Mouse (Mus musculus) thymus, adult 18-20 months (tissue): Measurements from ENCODE around the gene Dnaic2.

Experiments used
- DNase-seq, 2 experiments: peaks; one replicate each; pipeline ENCODE4 v3.0.0; 2022; ENCODE audit warnings: mixed read lengths in 2 of 2

Gene Dnaic2

DNA sequence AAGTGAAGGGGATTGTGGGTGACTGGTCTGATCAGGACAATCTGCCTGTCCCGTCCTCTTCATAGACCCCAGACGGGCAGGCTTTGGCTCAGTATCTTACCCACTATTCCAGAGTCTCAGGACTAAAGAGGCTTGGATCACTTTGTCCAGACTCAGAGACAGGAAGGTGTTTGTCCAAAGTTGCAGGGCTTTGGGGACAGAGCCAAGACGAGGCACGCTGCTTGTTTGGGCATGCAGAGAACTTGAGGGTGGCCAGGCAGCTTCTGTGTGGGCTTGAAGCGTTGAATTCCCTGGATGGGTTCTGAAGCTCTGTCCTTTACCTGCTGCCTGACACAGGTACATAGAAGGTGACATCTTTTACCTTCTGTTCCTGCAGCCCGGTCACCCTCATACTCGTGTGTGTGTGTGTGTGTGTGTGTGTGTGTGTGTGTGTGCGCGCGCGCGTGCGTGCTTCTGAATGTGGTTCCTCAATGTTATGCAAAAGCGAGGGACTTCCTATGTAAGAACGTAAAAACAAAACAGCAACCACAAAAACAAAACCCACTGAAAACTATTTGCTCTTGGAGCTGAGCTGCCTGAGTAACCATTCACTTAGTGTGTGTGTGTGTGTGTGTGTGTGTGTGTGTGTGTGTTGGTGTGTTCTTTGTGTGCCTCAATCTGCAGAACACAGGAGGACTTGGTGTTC, 24.8 kb upstream of the Dnaic2 start:
- no peak for DNase-seq

DNA sequence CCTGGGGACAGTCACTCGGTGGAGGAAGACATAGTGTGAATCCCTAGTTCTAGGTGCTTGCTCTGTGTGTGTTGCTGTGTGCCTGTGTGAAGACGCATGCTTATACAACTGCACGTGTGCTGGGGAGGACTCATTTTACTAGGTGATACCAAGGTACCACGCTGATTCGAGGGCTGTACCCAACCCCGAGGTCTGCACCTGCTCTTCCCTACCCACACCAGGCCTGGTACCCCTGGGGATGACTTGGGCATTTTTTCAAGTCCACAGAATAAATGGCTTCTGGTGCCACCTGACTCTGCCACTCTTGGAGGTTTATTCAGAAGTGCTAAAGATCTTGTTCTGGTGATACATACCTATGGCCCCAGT, 24.2 kb upstream of the Dnaic2 start:
- no peak for DNase-seq

DNA sequence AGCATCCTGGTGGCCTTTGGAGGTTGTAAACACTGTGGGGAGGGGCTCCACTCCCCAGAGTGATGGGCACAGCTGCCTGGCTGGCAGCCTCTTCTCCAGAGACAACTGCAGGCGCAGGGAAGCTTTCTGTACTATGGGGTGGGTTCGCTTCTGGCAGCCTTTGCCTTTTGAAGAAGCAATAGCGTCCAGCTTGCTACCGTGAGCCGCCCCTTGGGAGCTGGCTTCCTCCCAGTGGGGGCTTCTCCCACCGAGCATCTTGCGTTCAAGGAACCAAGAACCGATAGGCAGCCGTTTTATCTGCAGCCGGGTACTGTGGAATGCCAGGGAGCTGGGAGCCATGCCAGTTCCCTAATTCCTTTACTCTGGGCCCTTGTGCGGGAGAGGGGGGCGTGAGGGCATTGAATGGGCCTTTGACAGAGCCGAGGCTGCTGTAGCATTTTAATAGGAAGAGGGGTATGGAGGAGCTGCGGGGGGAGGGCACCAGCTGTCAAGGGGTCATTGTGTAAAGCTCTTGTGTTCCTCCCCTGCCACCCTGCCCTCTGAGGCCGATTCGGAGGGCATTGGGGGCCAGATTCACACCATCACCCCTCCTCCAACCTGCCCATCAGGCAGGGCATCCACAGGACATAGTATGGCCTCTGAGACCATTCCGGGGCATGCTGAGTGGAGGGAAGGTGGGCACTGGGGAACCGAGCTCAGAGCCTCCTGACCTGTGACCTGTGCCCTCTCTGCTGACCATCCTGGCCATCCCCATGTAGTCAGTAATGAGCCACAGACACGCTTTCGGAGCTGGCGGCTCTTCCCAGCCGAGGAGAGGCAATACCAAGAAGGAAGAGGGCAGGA, 22.9 kb upstream of the Dnaic2 start:
- DNase-seq = no peak

DNA sequence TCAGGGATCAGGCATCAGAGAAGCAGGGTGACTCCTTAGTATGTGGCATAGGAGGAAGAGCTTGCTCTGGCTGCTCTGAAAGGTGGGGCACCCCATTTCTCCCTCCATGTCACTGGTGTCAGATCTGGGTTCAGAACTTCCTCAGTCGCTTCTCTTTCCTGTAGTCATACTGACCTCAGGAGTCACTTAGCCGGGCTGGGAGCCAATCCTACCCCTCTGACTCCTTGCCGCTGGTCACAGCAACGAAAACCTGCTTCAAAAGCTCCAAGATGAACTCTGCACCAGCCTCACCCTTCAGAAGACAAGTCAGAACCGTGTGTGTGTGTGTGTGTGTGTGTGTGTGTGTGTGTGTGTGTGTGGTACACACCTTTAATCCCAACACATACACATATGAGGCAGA, 20.9 kb upstream of the Dnaic2 start:
- DNase-seq = no peak

DNA sequence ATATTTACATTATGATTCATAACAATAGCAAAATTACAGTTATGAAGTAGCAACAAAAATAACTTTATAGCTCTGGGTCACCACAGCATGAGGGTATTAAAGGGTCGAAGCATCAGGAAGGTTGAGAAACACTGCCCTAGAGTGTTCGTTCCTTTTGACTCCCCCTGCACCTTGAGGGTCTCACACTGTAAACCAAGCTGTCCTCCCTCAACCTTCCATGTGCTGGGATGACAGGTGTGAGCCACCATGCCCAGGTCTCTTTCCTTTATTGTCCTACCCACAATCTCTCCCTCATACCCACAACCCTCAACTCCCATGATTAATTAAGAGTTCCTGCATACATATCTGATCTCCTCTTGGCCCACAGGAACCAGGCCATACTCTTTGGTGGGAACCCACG, 15.8 kb upstream of the Dnaic2 start:
- no peak for DNase-seq

DNA sequence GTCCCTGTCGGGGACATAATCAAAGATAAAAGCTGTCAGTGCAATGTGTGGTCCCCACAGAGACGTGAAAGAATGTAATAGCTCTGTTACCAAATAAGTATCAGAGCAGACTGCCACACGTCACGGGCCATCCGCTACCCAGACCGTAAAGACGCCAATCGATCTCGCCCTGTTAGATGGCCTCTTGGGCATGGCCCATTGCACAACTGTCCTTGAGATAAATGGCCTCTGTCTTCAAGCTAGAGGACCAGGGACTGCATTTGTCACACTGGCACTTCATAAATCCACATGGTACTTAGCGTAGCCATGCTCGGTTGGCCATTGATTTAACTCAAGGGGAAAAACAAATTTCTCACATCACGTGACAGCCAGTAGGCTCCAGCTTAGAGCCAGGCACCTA, 15.3 kb upstream of the Dnaic2 start:
- no peak for DNase-seq

DNA sequence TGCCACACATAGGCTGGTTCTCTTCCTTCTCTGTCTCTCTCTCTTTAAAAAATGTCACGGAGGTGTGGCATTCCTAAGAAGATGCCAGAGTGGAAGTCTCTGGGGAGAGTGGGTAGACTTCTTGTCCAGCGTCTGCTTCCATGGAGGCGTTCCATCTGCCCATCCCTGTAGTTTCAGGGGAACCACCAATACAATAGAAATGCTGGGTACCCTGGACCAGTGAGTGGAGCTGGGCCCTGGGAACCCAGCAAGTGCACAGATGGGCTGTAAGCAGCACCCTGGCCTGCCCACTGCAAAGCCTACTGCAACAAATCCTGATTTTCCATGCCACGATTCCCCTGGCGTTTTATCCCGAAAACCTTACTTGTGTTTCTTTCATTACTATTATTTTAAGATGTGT, 12.7 kb upstream of the Dnaic2 start:
- no peak for DNase-seq

DNA sequence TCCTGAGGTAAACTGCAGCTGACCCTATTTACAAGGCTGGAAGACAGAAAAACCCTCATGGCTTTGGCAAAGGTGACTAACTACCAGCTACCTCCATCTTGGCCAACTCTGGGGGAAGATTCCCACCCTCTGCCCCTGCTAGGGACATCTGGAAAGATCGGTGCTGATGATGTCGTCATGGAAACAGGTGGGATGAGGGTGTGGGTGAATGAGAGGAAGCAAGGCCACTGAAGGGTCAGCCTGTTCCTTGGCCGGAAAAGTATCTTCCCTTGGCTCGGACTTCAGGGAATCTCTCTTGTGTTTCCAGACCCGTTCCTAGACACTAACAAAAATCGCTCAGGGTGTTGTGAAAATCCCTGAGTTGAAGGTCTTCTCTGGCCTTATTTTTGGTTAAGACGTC, 11.7 kb upstream of the Dnaic2 start:
- DNase-seq = no peak

DNA sequence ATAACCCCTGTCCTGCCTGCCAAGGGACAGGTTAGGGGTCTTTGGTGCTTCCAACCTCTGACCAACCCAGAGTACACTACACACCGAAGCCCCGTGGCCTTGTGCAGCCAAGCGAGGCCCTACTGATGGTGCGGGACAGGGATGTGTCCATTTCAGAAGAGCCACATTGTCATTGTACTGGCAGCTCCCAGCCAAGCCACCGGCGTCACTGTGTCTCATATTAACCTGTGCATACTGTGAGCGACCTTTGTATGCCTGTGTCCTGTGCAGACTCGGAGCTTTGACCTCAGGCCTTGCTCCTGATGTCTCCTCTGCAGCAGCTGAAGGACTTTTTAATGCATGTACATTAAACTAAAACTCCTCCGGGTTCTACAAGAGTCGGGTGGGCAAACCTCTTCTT, 6.7 kb upstream of the Dnaic2 start:
- DNase-seq = no peak

DNA sequence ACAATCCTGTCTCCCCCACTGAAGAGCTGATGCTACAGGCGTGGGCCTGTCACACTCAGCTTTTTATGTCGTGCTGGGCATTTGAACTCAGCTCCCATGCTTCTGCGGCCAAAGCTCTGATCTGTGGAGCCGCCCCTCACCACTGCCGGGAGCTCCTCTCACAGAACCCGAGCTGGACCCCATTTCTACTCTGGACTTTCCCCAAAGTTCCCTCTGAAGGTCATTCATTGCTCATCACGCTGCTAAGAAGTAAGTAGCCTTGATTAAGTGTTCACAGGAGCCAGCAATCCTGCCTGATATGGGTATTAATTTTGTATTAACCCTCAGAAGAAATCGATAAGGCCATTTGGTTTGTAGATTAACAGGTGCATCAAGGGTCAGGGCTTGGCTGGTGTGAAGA, 4.8 kb upstream of the Dnaic2 start:
- DNase-seq = no peak

DNA sequence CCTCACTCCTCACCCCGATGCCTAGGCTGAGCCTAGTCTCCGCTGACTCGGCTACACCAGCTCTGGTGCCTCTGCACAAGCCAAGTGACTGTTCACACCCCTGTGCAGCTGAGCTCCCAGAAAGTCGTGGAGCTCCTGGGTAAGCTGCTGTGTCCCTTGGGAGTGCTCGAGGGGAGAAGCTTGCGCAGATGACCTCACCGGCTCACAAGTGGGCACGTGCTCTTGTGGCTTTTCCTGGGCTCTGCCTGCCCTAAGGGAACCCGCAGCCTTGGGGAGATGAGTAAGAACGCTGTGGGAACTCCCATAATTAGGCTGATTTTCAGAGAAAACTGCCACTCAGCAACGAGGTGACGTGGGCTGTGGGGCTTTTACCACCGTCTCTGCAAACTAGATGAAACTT, 4.2 kb upstream of the Dnaic2 start:
- DNase-seq = no peak

DNA sequence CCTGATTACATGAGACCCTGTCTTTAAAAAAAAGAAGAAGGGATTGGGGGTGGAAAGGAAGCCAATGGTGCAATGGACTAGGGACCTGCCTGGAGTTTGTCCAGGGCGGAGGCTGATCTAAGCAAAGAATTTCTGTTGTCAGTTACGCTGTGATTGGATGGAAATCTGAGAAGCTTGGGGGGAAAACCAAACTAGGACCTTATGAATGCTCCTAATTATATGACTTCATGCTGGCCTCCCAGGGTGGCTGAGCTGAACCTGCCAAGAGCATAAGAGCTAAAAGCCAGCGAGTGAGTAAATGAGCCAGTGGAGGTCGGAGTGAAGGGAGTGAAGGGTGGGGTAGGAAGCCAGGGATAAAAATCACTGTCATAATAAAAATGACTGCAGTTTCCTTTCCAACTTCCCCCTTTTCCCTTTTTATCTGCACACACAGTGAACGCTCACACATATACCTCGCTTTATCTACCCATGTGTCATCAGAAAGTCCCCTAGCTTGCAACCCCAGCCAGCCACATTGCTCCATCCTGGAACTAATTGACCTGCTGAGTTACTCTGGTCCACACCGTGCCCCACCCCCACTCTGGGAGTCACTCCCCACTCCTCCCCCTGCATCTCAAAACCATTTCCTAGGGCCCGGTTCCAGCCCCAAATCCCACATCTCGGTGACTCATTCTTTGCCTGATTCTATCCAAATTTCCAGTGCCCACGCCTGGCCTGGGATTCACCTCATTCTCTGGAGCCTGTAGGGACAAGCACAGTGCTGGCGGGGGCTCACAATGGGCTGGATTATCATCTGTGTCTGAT, 2.2 kb upstream of the Dnaic2 start:
- DNase-seq = no peak

DNA sequence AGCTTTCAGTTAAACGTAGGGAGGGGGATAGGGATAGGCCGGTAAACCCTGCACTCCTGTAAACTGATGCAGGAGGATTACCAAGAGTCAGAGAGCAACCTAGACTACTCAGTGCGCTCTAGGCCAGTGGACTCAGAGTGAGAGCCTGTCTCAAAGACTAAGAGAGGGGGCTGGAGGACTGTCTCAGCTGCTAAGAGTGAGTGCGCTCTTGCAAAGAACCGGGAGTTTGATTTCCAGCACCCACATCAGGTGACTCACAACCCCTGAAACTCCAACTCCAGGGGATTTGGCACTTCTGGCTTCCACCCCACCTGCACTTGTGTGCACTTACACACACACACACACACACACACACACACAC, 598 bp downstream of the Dnaic2 start:
- DNase-seq = no peak

DNA sequence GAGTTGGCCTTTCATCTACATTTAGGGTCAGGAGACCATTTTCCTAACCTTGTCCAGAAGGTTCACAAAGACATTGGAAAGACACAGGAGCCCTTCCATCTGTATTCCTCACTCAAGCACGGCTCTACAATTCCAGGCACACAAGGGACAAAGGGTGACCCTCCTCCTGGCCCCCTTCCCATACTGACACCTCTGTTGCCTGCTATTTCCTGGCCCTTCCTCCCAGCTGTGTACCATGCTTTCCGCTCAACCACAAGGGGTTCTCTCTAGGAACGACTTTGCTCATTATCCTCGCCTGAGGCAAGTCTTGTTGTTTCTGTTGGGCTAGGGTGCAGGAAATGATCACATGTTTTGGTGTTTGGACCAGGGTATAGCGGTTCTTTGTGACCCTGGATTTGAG, 1.1 kb downstream of the Dnaic2 start:
- no peak for DNase-seq

DNA sequence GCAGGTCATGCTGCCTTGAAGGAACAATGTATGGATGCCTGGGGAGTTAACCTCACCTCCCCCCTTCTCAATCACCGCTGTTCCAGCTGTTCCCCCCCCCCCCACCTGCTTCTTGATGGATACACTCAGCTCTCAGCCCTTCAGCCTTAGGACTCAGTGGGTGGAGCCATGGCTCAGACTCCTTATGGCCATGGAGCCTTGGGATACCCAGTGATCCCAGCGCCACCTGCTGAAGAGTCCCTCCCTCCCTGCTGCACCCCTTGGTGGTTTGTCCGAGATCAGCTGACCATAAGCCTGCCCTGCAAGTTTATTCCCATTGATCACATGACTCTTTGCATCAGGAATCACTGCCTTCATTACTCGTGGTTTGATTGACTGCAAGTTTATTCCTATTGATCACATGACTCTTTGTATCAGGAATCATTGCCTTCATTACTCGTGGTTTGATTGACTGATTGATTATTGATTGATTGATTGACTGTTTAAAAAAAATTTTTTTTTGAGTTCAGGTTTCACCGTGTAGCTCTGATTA, 2.7 kb downstream of the Dnaic2 start:
- DNase-seq = no peak

DNA sequence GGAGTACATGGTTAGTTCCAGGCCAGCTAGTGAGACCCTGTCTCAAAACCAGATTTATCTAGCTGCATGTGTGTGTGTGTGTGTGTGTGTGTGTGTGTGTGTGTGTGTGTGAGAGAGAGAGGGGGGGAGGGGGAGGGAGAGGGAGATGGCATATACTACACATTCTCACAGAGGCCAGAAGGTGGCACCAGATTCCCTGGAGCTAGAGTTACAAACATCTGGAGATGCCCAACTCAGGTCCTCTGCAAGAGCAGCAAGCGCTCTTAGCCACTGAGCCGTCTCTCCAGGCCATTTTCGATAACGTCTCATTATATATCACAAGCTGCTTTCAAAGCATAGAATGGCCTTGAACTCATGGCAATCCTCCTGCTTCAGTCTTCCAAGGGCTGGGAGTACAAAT, 4.5 kb downstream of the Dnaic2 start:
- DNase-seq = no peak

DNA sequence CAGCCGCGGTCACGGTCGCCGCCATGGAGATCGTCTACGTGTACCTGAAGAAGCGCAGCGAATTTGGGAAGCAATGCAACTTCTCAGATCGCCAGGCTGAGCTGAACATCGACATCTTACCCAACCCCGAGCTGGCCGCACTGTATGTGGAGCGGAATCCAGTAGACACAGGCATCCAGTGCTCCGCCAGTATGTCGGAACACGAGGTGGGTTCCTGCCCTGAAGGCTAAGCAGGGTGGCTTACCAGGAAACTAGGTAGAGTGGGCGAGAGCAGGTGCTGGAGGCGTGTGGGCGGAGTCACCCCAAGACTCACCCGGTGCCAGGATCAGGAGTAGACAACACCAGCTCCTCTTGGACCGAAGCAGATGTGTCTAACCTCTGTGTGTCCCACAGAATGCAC, 5.7 kb downstream of the Dnaic2 start:
- no peak for DNase-seq

DNA sequence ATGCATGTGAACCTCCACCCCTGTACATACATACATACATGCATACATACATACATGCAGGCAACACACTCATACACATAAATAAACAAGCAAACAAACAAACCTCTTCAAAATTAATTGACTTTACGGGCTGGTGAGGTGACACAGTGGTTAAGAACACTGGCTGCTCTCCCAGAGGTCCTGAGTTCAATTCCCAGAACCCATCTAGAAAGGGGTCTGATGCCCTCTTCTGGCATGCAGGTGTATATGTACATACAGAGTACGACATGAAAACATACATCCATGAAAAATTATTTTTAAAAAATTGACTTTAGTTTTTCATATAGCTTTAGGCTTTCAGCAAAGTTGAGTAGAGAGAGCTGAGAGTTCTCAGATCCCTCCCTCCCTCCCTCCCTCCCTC, 8.9 kb downstream of the Dnaic2 start:
- DNase-seq = no peak

DNA sequence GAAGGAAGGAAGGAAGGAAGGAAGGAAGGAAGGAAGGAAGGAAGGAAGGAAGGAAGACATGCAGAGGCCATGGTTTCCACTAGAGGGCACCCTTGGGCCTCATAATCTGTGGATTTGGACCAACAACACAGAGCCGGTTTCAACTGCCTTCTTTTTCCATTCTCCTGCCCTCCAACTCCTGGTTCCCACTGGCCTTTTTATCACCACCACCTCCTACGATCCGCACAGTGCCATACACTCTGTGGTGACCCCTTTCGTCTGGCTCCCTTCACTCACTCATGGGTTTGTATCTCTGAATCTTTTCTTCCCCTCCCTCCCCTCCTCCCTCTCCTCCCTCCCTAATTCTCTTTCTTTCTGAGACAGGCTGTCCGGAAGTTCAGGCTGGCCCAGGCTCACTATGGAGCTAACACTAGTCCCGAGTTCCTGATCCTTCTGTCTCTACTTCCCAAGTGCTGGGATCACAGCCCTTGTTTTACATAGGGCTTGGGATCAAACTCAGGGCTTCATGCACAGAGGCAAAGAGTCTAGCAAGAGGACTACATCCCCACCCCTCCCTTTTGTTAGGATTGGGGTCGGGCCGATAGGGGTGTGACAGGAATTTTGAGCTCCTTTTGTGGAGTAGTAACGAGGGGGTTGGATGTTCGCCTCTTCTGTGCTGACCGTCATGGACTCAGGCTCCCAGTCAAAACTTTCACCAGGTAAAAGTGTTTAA, 9.9 kb downstream of the Dnaic2 start:
- DNase-seq = no peak

DNA sequence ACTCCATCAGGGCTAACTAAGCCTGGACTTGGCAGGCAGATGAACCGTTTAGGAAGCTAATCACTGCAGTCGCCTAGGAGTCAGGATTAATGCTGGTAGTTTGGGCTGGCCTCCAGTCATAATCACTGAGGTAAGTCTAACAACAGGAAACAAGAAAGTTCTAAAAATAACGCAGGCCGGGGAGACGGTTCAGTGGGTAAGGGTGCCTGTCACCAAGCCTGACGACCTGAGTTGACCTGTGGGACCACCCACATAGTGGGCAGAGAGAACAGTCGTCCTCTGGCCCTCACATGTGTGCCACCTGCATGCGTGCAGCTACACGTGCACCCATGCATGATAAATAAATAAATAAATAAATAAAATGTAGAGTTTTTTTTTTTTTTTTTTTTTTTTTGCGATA, 13.4 kb downstream of the Dnaic2 start:
- no peak for DNase-seq

DNA sequence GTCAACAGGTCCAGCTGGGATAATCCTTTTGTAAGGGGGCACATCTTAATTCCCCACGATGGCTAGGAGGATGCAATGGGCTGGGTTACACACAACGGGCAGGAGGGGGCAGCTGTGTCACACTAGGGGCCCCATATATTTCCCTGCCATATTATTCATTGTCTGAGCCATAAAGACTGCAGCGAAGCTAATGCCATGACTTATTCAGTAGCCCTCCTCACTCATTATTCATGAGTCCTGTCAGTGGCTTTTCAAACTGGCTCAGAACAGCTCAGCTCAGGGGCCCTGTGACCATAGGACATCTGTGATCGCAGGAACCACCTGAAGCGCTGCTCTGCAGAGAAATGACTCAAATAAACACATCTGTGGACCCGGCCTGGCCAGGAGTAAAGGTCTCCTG, 14.2 kb downstream of the Dnaic2 start:
- no peak for DNase-seq

DNA sequence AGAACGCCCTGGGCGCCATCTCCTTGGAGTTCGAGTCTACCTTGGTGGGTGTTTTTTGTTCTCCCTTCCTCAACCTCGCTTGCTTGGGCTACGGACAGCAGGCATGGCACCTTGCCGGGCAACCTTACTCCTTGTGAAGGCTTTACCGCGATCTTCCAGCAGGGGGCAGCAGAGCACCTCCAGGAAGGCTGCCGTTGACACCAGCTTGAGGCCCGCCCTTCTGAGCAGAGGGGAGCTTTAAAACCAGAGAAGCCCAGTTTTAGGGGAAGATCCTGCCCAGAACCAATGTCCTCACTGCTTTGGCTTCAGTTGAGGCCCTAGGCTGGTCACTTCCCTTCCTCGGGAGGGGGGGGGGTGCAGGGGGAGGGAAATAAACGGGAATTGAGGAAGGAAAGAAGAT, 17.9 kb downstream of the Dnaic2 start:
- peak; percentile 45 to 52 for DNase-seq

DNA sequence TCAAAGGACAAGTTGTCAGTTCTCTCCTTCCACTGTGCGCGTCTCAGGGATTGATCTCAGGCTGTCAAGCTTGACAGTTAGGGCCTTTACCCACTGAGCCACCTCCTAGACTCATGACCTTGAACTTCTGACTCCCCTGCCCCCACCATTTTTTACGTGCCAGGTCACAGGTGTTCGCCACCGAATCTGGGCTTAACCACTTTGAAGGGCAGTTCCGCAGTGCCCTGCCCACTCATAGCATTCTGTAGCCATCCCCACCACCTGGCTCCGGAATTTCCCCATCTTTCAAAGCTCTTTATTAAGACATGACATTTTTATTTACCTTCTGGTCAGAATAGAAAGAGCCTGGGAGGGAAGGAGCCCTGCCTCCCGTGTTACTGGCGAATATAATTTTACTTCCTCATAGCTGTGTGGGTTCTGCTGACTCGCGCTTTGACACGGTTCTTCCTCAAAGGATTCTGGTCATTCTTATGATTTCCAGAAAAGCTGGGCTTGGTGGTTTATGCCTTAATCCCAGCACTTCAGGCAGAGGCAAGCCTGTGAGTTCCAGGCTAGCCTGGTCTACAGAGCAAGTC, 20.4 kb downstream of the Dnaic2 start:
- no peak for DNase-seq
